Mouse (Mus musculus): ENCODE results near the gene Ccnd2. TPM values are rescaled to one million over a fixed set of nuclear protein-coding genes. Genes with fewer than 3 reads are reported as not detected.

The Ccnd2 gene
- polyA plus RNA-seq, 1 experiment from 2014 or later: 1,016 TPM

DNA sequence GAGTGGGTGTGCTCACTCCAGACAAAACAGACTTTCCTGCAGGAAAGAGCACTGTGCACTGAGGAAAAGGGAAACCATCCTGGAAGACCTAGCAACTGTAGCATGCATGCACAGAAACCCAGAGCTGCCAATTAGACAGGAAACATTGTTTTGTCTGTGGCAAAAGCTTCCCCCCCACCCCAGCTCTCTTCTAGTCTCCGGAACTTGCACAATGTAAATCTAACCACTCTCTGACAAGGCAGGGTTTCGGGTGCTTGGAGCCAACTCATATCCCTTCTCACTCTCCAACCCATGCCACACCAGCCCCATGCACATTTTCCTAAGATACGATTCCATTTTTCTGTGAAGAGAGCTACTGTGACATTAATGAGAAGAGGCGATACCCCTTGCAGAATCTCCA, 13.7 kb upstream of the Ccnd2 start:
- no peaks in the 10 kb centered on the region for H3K4me1 ChIP-seq (ENCODE audit: control insufficient read depth, insufficient read depth, low read length)
- WGBS: 86% methylated on average over 4 of the region's 4 CpGs
- H3K9ac ChIP-seq (replicated peaks; ENCODE audit: low read length): no peak overlapping the region
- no peak overlapping the region for H3K4me3 ChIP-seq (ENCODE audit: low read depth, low read length)
- no peak for ATAC-seq (replicated peaks; ENCODE audit: insufficient number of reproducible peaks, low FRiP score, low TSS enrichment, low read depth)
- no peak overlapping the region for H3K4me2 ChIP-seq (ENCODE audit: low read depth, low read length)
- H3K36me3 ChIP-seq (replicated peaks; ENCODE audit: control insufficient read depth, insufficient read depth, low read depth, low read length): no peaks in the 10 kb centered on the region
- no peak for DNase-seq (ENCODE audit: low spot score)
- no peaks in the 10 kb centered on the region for H3K9me3 ChIP-seq (replicated peaks; ENCODE audit: control insufficient read depth, low read length)
- no peaks in the 10 kb centered on the region for H3K27me3 ChIP-seq (ENCODE audit: control insufficient read depth, insufficient read depth, low read length)
- H3K27ac ChIP-seq (replicated peaks; ENCODE audit: low read depth, low read length): no peak overlapping the region

DNA sequence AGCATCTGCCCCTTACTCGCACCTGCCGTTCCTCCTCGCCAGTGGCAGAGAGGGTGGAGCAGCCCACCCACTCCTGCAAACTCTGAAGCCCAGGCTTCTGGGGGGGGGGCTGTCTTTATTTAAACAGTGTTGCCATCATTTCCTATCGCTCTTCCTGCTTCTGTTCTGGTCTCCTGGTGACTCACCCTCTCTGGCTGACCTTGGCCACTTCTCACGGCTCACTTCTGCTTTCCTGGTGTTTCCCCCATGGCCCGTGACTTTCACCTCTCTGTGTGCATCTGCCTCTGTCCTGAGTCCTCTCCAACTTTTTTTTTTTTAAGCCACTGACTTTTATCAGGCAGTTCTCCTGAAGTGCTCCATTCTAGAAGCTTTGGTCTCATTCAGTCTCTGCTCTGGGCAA, 10.8 kb upstream of the Ccnd2 start:
- Histone ChIP-seq H3K4me3 (ENCODE audit: low read depth, low read length) (no peak overlapping the region), H3K36me3 (replicated peaks; ENCODE audit: control insufficient read depth, insufficient read depth, low read depth, low read length) (no peaks in the 10 kb centered on the region), H3K27ac (replicated peaks; ENCODE audit: low read depth, low read length) (no peak overlapping the region), H3K4me1 (ENCODE audit: control insufficient read depth, insufficient read depth, low read length) (no peaks in the 10 kb centered on the region), H3K4me2 (ENCODE audit: low read depth, low read length) (no peak overlapping the region), H3K9ac (replicated peaks; ENCODE audit: low read length) (no peak overlapping the region), H3K9me3 (replicated peaks; ENCODE audit: control insufficient read depth, low read length) (no peaks in the 10 kb centered on the region), H3K27me3 (ENCODE audit: control insufficient read depth, insufficient read depth, low read length) (no peaks in the 10 kb centered on the region)
- ATAC-seq (replicated peaks; ENCODE audit: insufficient number of reproducible peaks, low FRiP score, low TSS enrichment, low read depth) (no peak), DNase-seq (ENCODE audit: low spot score) (no peak)
- WGBS: 66% methylated on average over 6 of the region's 6 CpGs

- Histone ChIP-seq H3K36me3 (replicated peaks; ENCODE audit: control insufficient read depth, insufficient read depth, low read depth, low read length) (no peaks in the 10 kb centered on the region), H3K4me3 (ENCODE audit: low read depth, low read length) (no peak overlapping the region), H3K27me3 (ENCODE audit: control insufficient read depth, insufficient read depth, low read length) (no peaks in the 10 kb centered on the region), H3K4me2 (ENCODE audit: low read depth, low read length) (no peak overlapping the region), H3K9ac (replicated peaks; ENCODE audit: low read length) (no peak overlapping the region), H3K4me1 (ENCODE audit: control insufficient read depth, insufficient read depth, low read length) (peaks cover 10% of the 10 kb centered on the region), H3K27ac (replicated peaks; ENCODE audit: low read depth, low read length) (no peak overlapping the region), H3K9me3 (replicated peaks; ENCODE audit: control insufficient read depth, low read length) (no peaks in the 10 kb centered on the region)
- DNase-seq (ENCODE audit: low spot score) (no peak), ATAC-seq (replicated peaks; ENCODE audit: insufficient number of reproducible peaks, low FRiP score, low TSS enrichment, low read depth) (no peak)
- WGBS: 17% methylated on average over 1 of the region's 1 CpGs
Observed at GRCm38 (mm10) chr6:127157321-127157720, 5.3 kb upstream of the Ccnd2 start.

DNA sequence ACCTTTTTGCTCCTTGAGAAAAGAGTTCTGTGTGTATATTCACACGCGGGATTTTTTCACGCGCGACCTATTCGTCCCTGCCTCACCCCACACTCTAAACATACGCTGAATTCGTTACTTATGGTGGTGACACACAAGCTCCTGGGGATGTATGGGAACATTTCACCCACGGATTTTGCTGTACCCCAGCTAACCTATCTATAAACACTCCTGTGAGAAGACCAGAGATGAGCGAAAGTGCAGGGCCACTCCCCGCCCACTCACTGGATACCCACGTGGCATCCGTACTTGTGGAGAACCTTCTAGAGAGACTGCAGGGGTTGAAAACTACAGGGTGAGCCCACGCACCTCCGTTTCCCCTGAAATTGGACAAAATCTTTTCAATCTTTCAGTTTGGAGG, 3.5 kb upstream of the Ccnd2 start:
- WGBS: under 1% methylated on average over 15 of the region's 15 CpGs
- Histone ChIP-seq H3K4me3 (ENCODE audit: low read depth, low read length) (peak overlapping the region; percentile 38), H3K27ac (replicated peaks; ENCODE audit: low read depth, low read length) (no peak overlapping the region), H3K9ac (replicated peaks; ENCODE audit: low read length) (peak overlapping the region; percentile 51), H3K9me3 (replicated peaks; ENCODE audit: control insufficient read depth, low read length) (no peaks in the 10 kb centered on the region), H3K36me3 (replicated peaks; ENCODE audit: control insufficient read depth, insufficient read depth, low read depth, low read length) (no peaks in the 10 kb centered on the region), H3K27me3 (ENCODE audit: control insufficient read depth, insufficient read depth, low read length) (no peaks in the 10 kb centered on the region), H3K4me1 (ENCODE audit: control insufficient read depth, insufficient read depth, low read length) (peaks cover 16% of the 10 kb centered on the region), H3K4me2 (ENCODE audit: low read depth, low read length) (peak overlapping the region; percentile 84)
- ATAC-seq (replicated peaks; ENCODE audit: insufficient number of reproducible peaks, low FRiP score, low TSS enrichment, low read depth) (no peak), DNase-seq (ENCODE audit: low spot score) (peak; percentile 44)

DNA sequence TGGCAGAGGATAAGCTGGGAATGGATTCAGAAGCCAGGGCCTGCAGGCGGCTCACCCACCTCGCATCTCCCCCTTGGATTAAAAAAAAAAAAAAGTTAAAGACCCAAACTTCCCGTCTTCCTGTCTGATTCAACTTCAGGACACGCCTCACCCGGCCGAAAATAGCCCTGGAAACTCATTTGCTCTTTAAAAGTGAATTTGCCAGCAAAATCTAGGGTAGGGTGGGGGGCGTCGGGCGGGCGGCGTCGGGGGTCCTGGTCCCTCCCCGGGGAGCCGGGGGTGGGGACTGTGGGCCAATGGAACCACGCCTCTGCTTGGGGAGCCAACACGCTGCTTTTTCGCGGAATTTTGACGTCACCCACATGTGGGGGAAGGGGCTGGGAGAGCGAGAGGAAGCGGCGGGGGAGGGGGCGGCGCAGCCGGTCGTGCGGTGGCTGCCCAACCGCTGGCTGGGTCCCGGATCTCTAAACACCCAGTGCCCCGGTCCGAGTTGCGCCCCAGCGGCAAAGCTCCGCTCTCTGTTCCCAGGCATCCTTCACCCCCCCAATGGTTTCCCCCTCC, 2.8 kb upstream of the Ccnd2 start:
- Histone ChIP-seq H3K9ac (replicated peaks; ENCODE audit: low read length) (peak overlapping the region; percentile 62), H3K4me2 (ENCODE audit: low read depth, low read length) (peak overlapping the region; percentile 84), H3K9me3 (replicated peaks; ENCODE audit: control insufficient read depth, low read length) (no peaks in the 10 kb centered on the region), H3K4me3 (ENCODE audit: low read depth, low read length) (peak overlapping the region; percentile 38), H3K36me3 (replicated peaks; ENCODE audit: control insufficient read depth, insufficient read depth, low read depth, low read length) (no peaks in the 10 kb centered on the region), H3K27ac (replicated peaks; ENCODE audit: low read depth, low read length) (peak overlapping the region; percentile 92), H3K4me1 (ENCODE audit: control insufficient read depth, insufficient read depth, low read length) (peaks cover 16% of the 10 kb centered on the region), H3K27me3 (ENCODE audit: control insufficient read depth, insufficient read depth, low read length) (no peaks in the 10 kb centered on the region)
- DNase-seq (ENCODE audit: low spot score) (peak; percentile 95), ATAC-seq (replicated peaks; ENCODE audit: insufficient number of reproducible peaks, low FRiP score, low TSS enrichment, low read depth) (no peak)
- under 1% methylated on average over 32 of the region's 34 CpGs for WGBS

GRCm38 (mm10) chr6:127153972-127154707, 2.1 kb upstream of the Ccnd2 start:
- no peak for ATAC-seq (replicated peaks; ENCODE audit: insufficient number of reproducible peaks, low FRiP score, low TSS enrichment, low read depth)
- peak overlapping the region; percentile 62 for H3K9ac ChIP-seq (replicated peaks; ENCODE audit: low read length)
- H3K4me2 ChIP-seq (ENCODE audit: low read depth, low read length): peak overlapping the region; percentile 84
- H3K27ac ChIP-seq (replicated peaks; ENCODE audit: low read depth, low read length): peak overlapping the region; percentile 92
- H3K4me3 ChIP-seq (ENCODE audit: low read depth, low read length): peak overlapping the region; percentile 38
- no peaks in the 10 kb centered on the region for H3K27me3 ChIP-seq (ENCODE audit: control insufficient read depth, insufficient read depth, low read length)
- under 1% methylated on average over 30 of the region's 30 CpGs for WGBS
- no peaks in the 10 kb centered on the region for H3K9me3 ChIP-seq (replicated peaks; ENCODE audit: control insufficient read depth, low read length)
- H3K36me3 ChIP-seq (replicated peaks; ENCODE audit: control insufficient read depth, insufficient read depth, low read depth, low read length): no peaks in the 10 kb centered on the region
- peak; percentile 52 for DNase-seq (ENCODE audit: low spot score)
- peaks cover 16% of the 10 kb centered on the region for H3K4me1 ChIP-seq (ENCODE audit: control insufficient read depth, insufficient read depth, low read length)

DNA sequence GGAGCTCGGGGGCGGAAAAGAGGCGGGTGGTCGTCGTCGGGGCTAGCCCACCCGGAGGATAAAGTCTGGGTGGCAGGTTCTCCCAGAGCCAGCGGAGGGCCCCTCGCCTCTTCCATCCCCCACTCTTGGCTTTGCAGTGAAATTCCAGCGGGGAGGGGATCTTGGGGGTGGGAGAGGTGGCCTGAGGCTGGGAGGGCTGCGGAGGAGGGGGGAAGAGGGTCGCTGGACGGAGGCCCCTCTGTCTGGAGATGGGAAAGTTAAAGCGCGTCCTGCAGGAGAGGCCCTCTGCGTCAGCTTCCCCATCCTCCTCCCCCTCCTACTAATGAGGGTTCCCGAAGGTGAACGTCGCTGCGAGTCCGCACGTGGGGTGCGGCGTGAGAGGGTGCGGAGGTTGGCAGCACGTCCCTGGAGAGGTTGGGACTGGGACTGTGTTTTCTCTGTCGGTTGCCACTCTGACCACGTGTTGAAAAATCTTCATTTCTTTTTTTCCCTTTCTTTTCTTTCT, 1.4 kb upstream of the Ccnd2 start:
- ATAC-seq (replicated peaks; ENCODE audit: insufficient number of reproducible peaks, low FRiP score, low TSS enrichment, low read depth) (0 out of 2 replicates have a peak, but pooled peaks have one; percentile 16), DNase-seq (ENCODE audit: low spot score) (peak; percentile 84)
- Histone ChIP-seq H3K9ac (replicated peaks; ENCODE audit: low read length) (peak overlapping the region; percentile 62), H3K27ac (replicated peaks; ENCODE audit: low read depth, low read length) (peak overlapping the region; percentile 92), H3K4me3 (ENCODE audit: low read depth, low read length) (peak overlapping the region; percentile 38), H3K27me3 (ENCODE audit: control insufficient read depth, insufficient read depth, low read length) (no peaks in the 10 kb centered on the region), H3K36me3 (replicated peaks; ENCODE audit: control insufficient read depth, insufficient read depth, low read depth, low read length) (no peaks in the 10 kb centered on the region), H3K4me1 (ENCODE audit: control insufficient read depth, insufficient read depth, low read length) (peaks cover 16% of the 10 kb centered on the region), H3K9me3 (replicated peaks; ENCODE audit: control insufficient read depth, low read length) (no peaks in the 10 kb centered on the region), H3K4me2 (ENCODE audit: low read depth, low read length) (peak overlapping the region; percentile 84)
- WGBS: 1% methylated on average over 28 of the region's 28 CpGs

- under 1% methylated on average over 28 of the region's 29 CpGs for WGBS
- Histone ChIP-seq H3K4me3 (ENCODE audit: low read depth, low read length) (peak overlapping the region; percentile 38), H3K27ac (replicated peaks; ENCODE audit: low read depth, low read length) (peak overlapping the region; percentile 92), H3K27me3 (ENCODE audit: control insufficient read depth, insufficient read depth, low read length) (no peaks in the 10 kb centered on the region), H3K4me2 (ENCODE audit: low read depth, low read length) (peak overlapping the region; percentile 84), H3K36me3 (replicated peaks; ENCODE audit: control insufficient read depth, insufficient read depth, low read depth, low read length) (no peaks in the 10 kb centered on the region), H3K9me3 (replicated peaks; ENCODE audit: control insufficient read depth, low read length) (no peaks in the 10 kb centered on the region), H3K9ac (replicated peaks; ENCODE audit: low read length) (peak overlapping the region; percentile 68), H3K4me1 (ENCODE audit: control insufficient read depth, insufficient read depth, low read length) (peaks cover 16% of the 10 kb centered on the region)
- ATAC-seq (replicated peaks; ENCODE audit: insufficient number of reproducible peaks, low FRiP score, low TSS enrichment, low read depth) (peak; percentile 3; the same call in 1 of the 2 replicates), DNase-seq (ENCODE audit: low spot score) (peak; percentile 67)
Observed at GRCm38 (mm10) chr6:127151565-127152105, 358 bp downstream of the Ccnd2 start.

Measured in embryonic facial prominence, embryonic 11.5 days (tissue).